Mouse (Mus musculus) lung, postnatal 14 days (tissue): ENCODE data around the gene Tarbp1.
"Not testable (repeated sequence)": the region's sequence is repeated elsewhere in the genome, so short reads cannot be mapped to it uniquely, and the experiment has no call there.

ENCODE experiments used
- DNase-seq: peaks from one replicate; pipeline ENCODE4 v3.0.0; 2021

Gene Tarbp1

DNA sequence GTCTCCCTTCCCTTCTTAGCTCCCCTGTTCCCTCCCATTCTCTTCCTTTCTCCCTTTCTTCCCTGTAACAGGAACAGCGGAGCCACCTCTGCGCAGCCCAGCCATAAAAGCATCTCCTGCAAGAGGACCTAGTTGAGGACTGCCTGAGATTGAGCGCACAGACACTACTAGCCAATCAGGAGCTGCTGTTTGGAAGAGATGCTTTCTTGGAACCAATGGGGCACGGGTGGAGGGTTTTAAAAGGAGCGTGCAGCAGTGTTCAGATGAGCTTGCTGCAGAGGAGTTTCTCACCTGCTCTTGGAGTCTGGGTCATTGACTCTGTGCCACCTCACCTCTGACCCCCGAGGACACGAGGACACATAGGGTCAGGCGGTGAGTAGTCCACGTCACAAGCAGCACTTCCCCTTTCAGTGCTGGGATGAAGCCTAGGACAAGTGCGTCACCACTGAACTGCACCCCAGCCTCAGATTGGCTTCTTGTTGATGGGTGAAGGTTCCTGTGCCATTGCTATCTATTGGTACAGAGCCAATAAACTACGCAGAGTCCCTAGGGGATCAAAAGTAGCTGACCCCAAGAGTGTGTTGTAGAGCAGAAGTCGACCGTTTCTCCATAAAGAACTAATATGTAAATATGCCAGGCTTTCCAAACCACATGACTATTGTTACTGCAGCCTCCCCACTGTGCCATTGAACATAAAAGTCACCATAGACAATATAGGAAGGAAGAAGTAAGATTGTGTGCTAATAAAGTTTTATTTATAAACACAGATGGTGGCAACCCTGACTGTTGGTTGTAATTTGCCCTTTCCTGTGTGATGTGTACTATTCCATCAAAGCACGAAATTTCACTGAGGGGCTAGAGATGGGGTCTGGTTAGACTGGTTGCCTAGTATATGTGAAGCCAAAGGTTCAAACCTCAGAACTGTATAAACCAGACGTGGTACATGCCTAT is 19.6 kb upstream of the Tarbp1 start:
- DNase-seq, result no peak

DNA sequence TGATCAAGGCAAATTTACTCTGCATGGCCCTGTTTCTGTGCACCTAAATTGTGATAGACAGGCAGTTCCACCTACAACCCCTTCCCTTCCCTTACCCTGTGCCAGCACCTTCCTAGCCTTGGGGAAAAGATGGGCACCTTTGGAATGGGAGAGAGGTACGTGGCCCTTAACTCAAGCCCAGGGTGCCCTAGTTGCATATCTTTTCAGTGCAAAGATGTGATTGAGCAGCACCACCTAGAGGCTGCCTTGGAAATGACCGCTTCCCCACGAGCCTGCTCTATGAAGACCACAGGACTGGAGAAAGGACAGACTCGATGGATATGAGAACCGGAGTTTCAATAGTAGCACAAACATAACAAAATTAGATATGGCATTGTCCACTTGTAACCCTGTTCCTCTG is 8.1 kb upstream of the Tarbp1 start:
- DNase-seq, result peak; percentile 83

DNA sequence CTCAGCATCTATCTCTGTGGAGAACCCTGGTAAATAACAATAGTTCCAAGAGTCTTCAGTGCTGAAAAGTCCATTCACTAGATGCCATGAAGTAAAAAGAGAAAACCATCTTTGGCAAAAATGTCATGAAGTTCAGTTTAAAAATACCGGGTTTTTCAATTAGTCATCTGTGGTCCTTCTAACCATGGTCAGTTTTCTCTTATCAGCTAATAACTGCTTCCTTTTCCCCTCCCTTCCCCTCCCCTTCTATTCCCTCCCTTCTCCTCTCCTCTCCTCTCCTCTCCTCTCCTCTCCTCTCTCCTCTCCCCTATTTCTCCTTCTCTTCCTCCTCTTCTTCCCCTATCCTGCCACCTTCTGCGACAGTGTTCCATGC is 7.5 kb upstream of the Tarbp1 start:
- no peak for DNase-seq

DNA sequence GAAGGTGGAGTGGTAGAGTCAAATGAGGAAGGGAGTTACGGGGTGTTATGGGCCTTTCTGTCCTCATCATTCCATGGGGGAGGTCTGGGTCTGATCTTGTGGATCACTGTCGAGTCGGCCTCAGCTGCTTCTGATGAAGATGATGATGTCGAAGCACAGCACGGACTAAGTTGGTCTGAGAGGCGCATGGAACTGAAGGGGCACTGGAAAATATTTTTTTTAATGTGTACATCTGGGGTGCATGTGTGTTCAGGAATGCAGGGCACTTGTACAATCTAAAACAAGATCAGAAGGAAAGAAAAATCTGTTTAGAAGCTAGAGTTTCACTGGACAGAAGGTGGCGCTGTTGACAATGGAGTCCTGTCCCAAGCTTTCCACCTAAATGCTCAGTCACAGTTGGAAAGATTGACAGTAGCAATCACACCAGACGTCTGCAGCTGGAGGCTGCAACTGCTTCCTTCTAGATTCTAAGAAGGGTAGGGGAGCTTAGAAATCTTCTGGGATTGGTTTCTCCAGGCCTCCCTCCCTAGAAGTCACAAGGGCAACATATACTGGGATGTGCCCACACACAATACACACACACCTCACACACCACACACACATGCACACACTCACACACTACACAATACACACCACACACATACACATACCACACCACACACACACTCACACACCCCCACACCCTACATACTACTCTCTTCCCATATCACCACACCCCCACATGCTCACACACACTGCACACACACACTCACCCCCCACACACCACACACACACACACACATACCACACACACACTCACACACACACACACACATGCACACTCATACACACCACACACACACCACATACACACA is 6.9 kb upstream of the Tarbp1 start:
- peak; percentile 83 for DNase-seq

DNA sequence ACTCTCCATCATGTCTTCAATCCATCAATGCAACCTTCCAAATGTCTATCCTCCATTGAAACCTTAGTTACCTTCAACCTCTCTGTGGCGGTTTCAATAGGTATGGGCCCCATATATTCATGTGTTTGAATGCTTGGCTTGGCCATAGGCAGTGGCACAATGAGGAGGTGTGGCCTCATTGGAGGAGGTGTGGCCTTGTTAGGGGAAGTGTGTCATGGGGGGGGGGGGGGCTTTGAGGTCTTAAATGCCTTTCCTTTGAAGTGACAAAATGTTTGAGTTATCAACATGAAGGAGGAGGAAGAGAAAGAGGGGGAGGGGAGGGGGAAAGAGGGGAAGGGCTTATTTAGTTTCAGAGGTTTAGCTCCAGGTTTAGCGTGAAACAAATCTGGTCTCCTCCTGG is 5.5 kb upstream of the Tarbp1 start:
- no peak for DNase-seq

DNA sequence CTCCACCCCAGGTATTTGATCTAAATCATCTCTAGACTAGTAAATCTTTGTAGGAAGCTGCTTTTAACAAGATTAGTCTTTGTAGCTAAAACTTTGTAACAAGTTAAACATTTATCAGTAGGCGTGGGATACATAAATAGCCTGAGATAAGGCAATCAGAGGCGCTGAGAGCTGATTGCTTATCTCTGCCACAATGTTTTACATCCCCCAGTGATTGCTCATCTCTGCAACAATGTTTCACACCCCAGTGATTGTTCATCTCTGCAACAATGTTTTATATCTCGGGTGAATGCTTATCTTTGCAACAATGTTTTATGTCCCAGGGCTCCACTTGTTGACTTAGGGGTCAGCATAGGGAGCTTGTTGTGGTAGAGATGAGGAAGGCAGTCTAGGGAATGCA is 3.8 kb upstream of the Tarbp1 start:
- DNase-seq, result no peak

DNA sequence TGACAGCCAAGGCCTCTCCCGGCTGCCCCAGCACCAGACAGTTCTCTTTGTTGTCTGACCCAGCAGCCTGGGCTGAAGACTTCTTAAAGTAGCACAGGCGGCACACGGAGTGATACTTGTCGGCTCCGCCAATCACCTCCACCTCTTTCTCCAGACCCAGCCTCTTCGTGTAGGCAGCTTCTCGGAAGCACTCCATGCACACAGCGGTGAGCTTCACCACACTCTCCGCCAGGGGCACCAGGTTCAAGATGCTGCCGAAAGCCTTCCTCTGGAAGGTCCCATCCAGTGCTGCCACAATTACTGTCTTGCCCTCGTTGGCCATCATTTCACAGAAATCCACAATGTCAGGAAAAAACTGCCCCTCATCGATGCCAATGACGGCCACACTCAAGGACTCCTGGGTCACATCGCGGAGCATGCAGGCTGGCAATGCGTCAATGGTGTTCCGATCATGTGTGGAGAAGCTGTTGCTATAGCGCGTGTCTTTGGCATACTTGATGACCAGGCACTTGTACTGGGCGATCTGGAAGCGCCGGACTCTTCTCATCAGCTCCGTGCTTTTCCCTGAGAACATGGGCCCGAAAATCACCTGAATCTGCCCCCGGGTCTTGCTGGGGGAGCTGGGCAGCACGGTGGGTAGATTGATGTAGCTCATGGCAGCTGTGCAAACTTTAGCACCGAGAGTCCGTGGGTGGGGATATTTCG is 1.4 kb upstream of the Tarbp1 start:
- DNase-seq, result not testable (repeated sequence)

DNA sequence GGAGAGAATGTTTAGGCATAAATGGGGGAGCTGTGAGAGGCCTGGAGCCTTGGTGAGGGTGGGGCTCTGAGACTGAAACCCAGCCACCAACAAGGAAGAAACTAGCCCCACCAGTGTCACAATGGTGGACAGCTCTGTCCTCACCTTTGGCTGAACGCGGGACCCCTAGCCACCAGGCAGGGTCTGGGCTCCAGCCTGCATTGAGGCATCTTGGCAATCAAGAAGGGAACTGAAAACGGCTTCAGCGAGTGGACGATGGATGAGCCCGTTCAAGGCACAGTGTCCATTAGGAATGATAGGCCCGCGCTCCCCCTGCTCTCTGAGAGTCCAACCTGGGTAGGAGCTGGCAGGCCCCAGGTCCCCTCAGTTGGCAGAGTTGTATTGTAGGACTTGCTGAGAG is 873 bp upstream of the Tarbp1 start:
- DNase-seq, result not testable (repeated sequence)

DNA sequence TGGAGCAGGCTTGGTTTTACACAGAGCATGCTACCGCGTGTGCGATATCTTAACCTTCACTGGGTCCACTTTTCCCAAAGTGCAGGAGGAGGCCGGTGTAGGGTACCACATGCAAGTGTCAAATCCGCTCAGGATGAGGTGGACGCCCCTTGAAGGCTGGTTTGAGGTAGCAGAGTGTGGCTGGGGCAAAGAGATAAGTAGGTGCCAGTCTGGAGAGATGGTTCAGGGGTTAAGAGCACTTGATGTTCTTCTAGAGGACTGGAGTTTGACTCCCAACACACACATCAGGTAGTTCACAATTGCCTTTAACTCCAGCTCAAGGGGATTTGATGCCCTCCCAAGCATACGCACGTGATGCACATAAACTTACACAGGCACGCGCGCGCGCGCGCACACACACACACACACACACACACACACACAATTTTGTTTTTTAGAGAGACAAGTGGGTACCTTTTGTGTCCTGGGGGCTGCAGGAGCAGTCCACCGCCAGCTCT is 1.0 kb downstream of the Tarbp1 start:
- DNase-seq, result no peak

DNA sequence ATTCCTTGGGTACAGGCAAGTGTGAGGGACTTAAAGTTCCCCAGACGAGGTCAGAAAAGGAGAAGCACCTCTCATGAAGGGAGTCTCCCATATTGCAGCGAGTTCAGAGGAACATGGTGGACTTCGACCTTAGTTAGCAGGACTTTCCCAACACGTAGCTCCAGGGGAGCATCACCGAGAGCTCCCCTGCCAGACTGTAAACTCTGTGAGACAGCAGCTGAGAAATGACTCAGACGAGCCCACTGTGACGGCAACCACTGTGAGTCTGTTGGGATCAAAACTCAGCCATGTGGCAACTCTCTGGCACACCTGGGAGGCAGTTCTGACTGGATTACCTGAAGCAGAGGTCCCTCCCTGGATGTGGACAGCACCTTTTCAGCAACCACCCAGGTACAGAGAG is 10.8 kb downstream of the Tarbp1 start:
- DNase-seq, result no peak

DNA sequence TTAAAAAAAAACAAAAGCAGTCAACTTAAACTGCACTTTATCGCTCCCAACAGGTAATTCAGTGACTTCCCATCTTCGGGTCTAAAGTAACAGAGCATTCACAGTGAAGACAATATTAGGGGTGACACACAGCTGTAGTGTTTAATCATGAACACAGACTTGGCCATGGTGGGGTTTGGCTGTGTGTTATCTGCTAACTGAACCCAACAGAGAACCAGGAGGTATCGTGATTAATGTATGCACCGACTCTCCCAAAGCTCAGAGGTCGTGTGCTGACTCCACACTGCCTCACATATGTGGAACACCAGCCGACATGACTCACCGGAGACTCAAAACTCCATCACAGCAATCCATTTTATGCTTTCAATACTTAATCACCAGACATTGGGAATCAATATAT is 13.1 kb downstream of the Tarbp1 start:
- DNase-seq, result no peak

DNA sequence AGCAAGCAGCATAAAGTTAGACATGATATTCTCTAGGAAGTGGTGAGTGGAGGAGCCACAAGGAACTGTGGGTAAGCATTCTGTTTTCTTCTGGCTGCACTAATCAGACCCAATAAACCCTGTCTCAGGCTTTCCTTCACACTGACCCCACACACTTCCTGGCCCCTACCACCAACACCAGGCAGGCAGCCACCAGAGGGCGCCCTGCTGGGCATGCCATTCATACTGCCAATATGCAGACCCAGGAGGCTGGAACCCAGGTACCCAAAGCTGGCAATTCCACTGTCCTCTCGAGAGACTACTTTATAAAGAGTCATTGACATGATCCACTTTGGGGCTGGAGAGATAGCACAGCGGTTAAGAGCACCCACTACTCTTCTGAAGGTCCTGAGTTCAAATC is 14.6 kb downstream of the Tarbp1 start:
- DNase-seq, result peak; percentile 78

DNA sequence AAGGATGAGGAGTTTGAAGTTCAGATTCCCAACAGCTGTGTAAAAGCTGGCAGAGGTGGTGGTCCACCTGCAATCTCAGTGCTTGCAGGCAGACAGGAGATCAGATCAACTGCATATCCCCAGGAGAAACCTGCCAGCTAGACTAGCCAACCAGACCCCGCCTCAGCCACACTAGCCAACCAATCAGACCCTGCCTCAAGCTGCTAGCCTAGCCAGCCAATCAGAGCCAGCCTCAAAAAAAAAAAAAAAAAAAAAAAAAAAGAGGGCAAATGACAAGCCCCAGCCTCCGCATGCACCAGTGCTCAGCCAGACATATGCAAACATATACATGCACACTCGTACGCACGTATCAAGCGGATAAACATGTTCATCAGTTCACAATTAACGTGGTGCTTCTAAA is 19.5 kb downstream of the Tarbp1 start:
- no peak for DNase-seq

DNA sequence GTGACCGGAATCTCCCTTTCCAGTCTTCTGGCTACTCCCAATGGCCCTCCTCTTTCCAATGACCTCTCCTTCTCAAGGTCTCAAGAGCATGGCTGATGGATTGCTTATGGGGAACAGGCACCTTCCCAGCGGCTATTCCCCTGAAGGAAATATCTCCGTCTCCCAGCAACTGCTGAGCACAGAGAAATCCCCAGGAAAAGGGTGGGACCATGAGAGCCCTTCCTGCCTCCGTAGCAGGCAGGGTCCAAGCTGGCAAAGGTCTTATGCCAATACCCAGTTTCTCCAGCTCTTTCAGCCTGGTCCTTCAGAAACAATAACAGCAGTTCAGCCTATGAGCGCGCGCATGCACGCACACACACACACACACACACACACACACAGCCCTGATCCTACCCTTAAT is 23.7 kb downstream of the Tarbp1 start:
- DNase-seq, result peak; percentile 16

DNA sequence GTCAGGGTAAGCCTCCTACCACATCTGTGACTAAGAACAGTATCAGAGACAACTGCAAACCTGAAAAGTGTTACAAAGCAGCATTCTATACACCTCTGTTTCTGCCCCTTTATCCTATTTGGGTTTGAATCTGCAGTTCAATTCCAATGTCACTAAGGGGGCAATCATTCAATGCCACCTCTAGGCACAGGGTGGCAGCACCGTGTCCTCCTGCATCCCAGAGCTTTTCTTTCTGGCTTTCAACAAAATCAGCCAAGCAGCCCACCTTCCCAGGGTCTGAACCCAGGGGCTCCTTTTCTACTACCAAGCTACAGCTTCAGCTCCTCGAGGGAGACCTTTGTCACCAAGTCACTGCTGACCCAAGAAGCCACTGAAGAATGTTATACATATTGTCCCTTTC is 35.9 kb downstream of the Tarbp1 start:
- DNase-seq, result no peak

DNA sequence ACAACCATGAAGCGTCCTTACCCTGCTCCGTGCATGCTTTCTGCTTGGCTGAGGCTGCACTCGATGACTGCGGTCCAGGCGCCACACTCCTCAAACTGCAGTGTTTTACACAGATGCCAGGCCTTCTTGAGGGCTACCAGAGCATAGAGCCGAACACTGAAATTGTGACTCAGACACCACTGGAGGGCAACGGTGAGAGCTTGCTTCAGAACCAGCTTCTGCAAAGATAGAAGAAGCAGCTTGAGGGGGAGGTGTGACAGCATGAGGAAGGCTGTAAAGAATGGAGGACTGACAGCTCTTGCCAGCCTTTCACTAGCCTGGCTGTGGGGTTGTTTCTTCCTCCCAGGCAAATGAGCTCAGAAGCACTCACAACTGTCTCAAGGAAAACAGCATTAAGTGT is 41.0 kb downstream of the Tarbp1 start:
- DNase-seq, result no peak

DNA sequence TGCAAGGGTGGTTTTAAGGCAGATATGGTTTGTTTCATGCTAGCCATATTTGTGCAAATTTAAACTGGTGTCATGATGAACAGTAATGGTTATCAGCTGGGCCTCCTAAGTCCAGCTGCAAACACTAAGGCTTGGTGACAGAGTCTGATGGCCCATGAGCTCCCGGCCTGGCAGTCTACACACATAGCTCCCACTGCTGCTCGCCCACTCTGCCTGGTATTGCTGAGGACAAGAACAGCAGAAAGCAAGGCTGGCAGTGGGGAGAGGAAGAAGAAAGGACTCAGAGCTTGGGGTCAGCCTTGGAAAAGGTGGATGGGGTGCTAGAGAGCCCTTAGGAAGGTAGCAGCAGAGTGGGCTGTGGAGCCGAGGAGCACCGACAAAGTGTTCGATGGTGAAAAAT is 45.2 kb downstream of the Tarbp1 start:
- no peak for DNase-seq

DNA sequence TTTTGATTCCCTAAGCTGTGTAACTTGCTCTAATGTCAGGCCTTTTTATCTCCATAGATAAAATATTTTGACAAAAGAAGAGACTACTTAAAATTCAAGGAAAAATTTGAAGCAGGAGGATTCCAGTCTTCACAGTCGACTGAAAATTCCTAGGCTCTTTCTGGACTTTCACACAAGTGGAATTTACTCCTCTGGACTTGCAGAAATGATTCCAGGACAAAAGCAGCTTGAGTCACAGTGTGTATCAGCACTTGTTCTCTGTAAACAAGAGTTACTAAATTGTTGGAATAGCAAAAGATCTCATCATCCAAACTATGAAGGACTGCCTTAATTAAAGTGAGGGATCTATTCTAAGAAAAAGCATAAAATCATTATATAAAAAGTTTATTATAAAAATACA is 49.9 kb downstream of the Tarbp1 start:
- no peak for DNase-seq

DNA sequence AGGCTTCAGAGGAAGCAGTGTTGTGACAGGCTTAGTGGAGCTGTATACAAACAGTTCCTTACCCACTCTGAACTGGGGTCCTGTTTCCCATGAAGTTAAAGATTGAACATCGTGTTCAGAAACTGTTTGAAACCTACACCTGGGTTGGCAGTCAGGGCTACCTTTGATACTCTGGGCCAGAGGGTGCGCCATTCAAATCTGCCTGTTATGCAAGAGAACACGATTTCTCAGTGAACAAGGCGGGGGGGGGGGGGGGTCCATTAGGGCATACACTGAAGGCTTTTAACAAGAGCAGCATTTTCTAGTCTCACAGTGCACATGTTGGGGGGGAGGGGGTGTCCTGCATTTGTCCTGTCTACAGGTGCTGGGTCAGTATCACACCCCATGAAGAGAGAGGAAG is 50.7 kb downstream of the Tarbp1 start:
- DNase-seq, result no peak

DNA sequence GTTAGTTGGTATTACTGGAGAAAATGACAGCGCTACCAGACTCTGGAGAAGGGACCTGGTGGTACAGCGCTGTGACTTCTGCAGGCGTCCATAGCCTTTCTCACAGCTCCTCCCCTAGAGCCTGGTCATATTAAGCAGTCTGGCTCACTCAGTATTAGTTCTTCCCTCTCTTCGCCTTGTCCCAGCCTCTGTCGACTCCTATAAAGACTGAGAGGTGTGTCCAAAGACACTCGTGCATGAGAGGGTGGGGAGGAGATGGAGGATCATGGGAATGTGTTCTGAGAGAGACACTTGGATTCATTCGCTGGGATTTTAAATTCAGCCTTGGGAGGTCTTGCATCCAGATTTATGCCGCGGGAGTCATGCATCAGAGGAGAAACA is 52.0 kb downstream of the Tarbp1 start:
- no peak for DNase-seq

DNA sequence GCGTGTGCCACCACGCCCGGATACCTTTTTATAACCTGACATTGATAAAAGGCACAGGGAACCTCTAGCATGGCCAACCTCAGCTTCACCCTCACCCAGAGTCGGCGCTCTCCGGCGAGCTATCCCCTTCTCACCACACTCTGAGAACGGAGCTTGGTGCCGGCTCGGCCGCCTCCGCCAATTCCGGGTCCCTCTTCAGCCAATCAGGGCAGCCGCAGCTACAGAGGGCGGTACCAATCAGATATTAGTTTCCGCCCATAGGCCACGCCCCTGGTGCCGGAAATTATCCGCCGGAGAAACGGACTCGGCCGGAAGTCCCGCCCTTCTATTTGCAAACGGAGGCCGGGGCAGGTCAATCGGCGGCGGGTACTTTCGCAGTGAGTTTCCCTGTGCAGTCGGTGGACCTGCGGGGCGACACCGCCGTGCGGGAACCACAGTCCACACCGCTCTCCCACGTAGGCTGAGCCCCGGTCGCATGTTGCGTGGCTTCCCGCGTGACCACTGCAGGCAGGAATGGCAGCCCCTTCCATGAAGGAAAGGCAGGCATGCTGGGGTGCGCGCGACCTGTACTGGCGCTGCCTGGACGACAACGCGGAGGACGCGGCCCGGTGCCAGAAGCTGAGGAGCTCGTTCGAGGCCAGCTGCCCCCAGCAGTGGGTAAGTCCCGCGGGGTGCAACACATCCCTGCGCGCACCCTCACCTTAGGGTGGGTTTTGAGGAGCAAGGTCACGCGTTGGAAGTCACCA is 52.5 kb downstream of the Tarbp1 start, which contains the start of gene Coa6:
TSS of gene Coa6 (plus strand) at position 342 of the 746 bp plus-strand sequence.
- peak; percentile 99 for DNase-seq

DNA sequence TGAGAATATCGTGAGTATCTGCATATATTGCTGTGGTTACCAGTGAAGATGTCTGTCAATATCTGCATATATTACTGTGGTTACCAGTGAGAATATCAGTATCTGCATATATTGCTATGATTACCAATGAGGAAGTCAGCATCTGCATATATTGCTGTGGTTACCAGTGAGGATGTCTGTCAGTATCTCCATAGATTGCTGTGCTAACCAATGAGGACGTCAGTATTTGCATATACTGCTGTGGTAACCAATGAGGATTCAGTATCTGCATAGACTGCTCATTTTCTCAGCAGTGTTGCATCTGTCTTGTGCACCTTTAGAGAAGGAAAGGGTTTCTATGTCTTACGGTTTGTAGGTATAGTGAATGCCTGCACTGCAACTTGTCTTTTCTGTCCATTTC is 54.0 kb downstream of the Tarbp1 start:
- no peak for DNase-seq
